9 mouse cellular contexts compared by ENCODE assay signal in genomic region chr4:22494924-22495323, GRCm38 (mm10). TPM values are rescaled to one million over a fixed set of nuclear protein-coding genes. Genes with fewer than 3 reads are reported as not detected.
A peak's percentile ranks its signal among the peaks of the same experiment; 100 is the strongest.
DNase-seq lines count a peak whose midpoint lies in the region; ATAC-seq and TF ChIP-seq lines count a peak whose summit lies in the region.
"Had no signal": no experiment of that assay in that cellular context is flagged by ENCODE, and none has a peak within 500 bp of the region (broad histone marks: within the 10 kb centered on the region; RNA-seq: fewer than 3 reads in every experiment).

No protein-coding gene starts in this region.

- no peaks in the 10 kb centered on the region for H3K9me3 ChIP-seq in heart, embryonic 15.5 days (replicated peaks)
- no peaks in the 10 kb centered on the region for H3K9me3 ChIP-seq in hindbrain, postnatal 0 days (ENCODE audit: low read length)
- H3K9me3 ChIP-seq in liver, embryonic 14.5 days (ENCODE audit: control insufficient read depth, low read length): no peaks in the 10 kb centered on the region
- H3K9me3 ChIP-seq in stomach, embryonic 15.5 days: no peaks in the 10 kb centered on the region

- 0% methylated on average over 20 of the region's 20 CpGs for WGBS in heart, embryonic 15.5 days
- 0% methylated on average over 20 of the region's 20 CpGs for WGBS in hindbrain, postnatal 0 days
- WGBS in liver, embryonic 14.5 days (ENCODE audit: insufficient replicate concordance): 1% methylated on average over 20 of the region's 20 CpGs
- under 1% methylated on average over 20 of the region's 20 CpGs for WGBS in stomach, embryonic 15.5 days

- H3K27me3 ChIP-seq in heart, embryonic 15.5 days: peaks cover 93% of the 10 kb centered on the region
- H3K27me3 ChIP-seq in hindbrain, postnatal 0 days (ENCODE audit: insufficient read depth, low read length): peaks cover 4% of the 10 kb centered on the region; the same call in 1 of the 2 replicates
- H3K27me3 ChIP-seq in liver, embryonic 14.5 days (ENCODE audit: control insufficient read depth, insufficient read depth, low read length): peaks cover 84% of the 10 kb centered on the region
- H3K27me3 ChIP-seq in stomach, embryonic 15.5 days (replicated peaks): peaks cover 79% of the 10 kb centered on the region

- H3K4me3 ChIP-seq in heart, embryonic 15.5 days: peak overlapping the region; percentile 20
- H3K4me3 ChIP-seq in hindbrain, postnatal 0 days (ENCODE audit: low read length): peak overlapping the region; percentile 50
- H3K4me3 ChIP-seq in liver, embryonic 14.5 days (ENCODE audit: insufficient read depth in 1 of 2, low read depth in 2 of 2, low read length in 2 of 2): no peak overlapping the region
- H3K4me3 ChIP-seq in stomach, embryonic 15.5 days (replicated peaks): 0 out of 2 replicates have a peak overlapping the region, but pooled peaks have one; percentile 8

- no peak for DNase-seq in heart, postnatal 10 days
- DNase-seq in embryo, embryonic 10 days (ENCODE audit: low spot score): peak; percentile 88
- DNase-seq in hindbrain, postnatal 0 days (ENCODE audit: low spot score): peak; percentile 89
- no peak for DNase-seq in liver, embryonic 14.5 days (ENCODE audit: low read depth in 3 of 3, low spot score in 3 of 3)
- no peak for DNase-seq in spleen, adult 12 weeks (ENCODE audit: low spot score)
- DNase-seq in adrenal gland, postnatal 4 days (ENCODE audit: low spot score in 2 of 2): no peak

- no peak for TF ChIP-seq CTCF in hindbrain, postnatal 0 days (IDR thresholded peaks at IDR 0.05; ENCODE audit: low read depth)
- no peak for TF ChIP-seq CTCF in liver, embryonic 14.5 days (IDR thresholded peaks at IDR 0.05; ENCODE audit: low read depth)

- no peak overlapping the region for H3K9ac ChIP-seq in heart, embryonic 15.5 days
- peak overlapping the region; percentile 48 for H3K9ac ChIP-seq in hindbrain, postnatal 0 days (replicated peaks; ENCODE audit: low read length)
- no peak overlapping the region for H3K9ac ChIP-seq in liver, embryonic 14.5 days (replicated peaks)
- no peak overlapping the region for H3K9ac ChIP-seq in stomach, embryonic 15.5 days

- no peak for ATAC-seq in heart, embryonic 15.5 days (replicated peaks; ENCODE audit: insufficient number of reproducible peaks, insufficient read depth, low FRiP score, low read depth)
- peak; percentile 66 for ATAC-seq in hindbrain, postnatal 0 days
- ATAC-seq in liver, embryonic 14.5 days (ENCODE audit: insufficient read depth): no peak
- ATAC-seq in stomach, embryonic 15.5 days (ENCODE audit: insufficient read depth, low FRiP score, low read depth): no peak; the same call in 1 of the 2 replicates
- ATAC-seq: Patski had no signal

- no peak for TF ChIP-seq EP300 in liver, embryonic 14.5 days (IDR thresholded peaks at IDR 0.05; ENCODE audit: low read depth)

- intact Hi-C loops in heart, postnatal 10 days (cut with DNase I): loop anchor here (10.0 kb wide), 1 partner anchor 480 kb away; no protein-coding TSS in a partner anchor

- H3K4me2 ChIP-seq in heart, embryonic 15.5 days: peak overlapping the region; percentile 24
- peak overlapping the region; percentile 73 for H3K4me2 ChIP-seq in hindbrain, postnatal 0 days (ENCODE audit: low read depth, low read length)
- peak overlapping the region; percentile 22; the same call in 1 of the 2 replicates for H3K4me2 ChIP-seq in liver, embryonic 14.5 days (ENCODE audit: low read depth)
- H3K4me2 ChIP-seq in stomach, embryonic 15.5 days: 0 out of 2 replicates have a peak overlapping the region, but pooled peaks have one; percentile 29

- no peak overlapping the region for H3K27ac ChIP-seq in heart, embryonic 15.5 days
- H3K27ac ChIP-seq in hindbrain, postnatal 0 days: peak overlapping the region; percentile 86
- no peak overlapping the region for H3K27ac ChIP-seq in liver, embryonic 14.5 days
- no peak overlapping the region for H3K27ac ChIP-seq in stomach, embryonic 15.5 days

- no peaks in the 10 kb centered on the region for H3K36me3 ChIP-seq in heart, embryonic 15.5 days
- H3K36me3 ChIP-seq in hindbrain, postnatal 0 days (ENCODE audit: insufficient read depth, low read length): no peaks in the 10 kb centered on the region
- H3K36me3 ChIP-seq in liver, embryonic 14.5 days (replicated peaks; ENCODE audit: control insufficient read depth, insufficient read depth, low read depth): no peaks in the 10 kb centered on the region
- no peaks in the 10 kb centered on the region for H3K36me3 ChIP-seq in stomach, embryonic 15.5 days

- H3K4me1 ChIP-seq in heart, embryonic 15.5 days (replicated peaks): peaks cover 34% of the 10 kb centered on the region
- H3K4me1 ChIP-seq in hindbrain, postnatal 0 days (ENCODE audit: insufficient read depth, low read length): 0 out of 2 replicates have a peak, but pooled peaks cover 3% of the 10 kb centered on the region
- no peaks in the 10 kb centered on the region for H3K4me1 ChIP-seq in liver, embryonic 14.5 days (replicated peaks; ENCODE audit: control insufficient read depth in 2 of 2, insufficient read depth in 2 of 2, low read length in 1 of 2)
- peaks cover 13% of the 10 kb centered on the region for H3K4me1 ChIP-seq in stomach, embryonic 15.5 days

RNA-seq across cellular contexts. Expression of gene Pou3f2, which starts 6.8 kb away (rescaled TPM):
- polyA plus RNA-seq in heart, embryonic 15.5 days (2015; fragmentation: Nextera tagmentation; extraction: Ambion mirVana): 0.05 and 0.09 TPM in 2 replicates
- not detected for total RNA-seq in heart, postnatal 10 days (2021)
- total RNA-seq in hindbrain, postnatal 0 days (2014; rRNA removed): 17.9 and 19.4 TPM in 2 replicates
- 13.8 and 14.6 TPM in 2 replicates for polyA plus RNA-seq in hindbrain, postnatal 0 days (2015; fragmentation: Nextera tagmentation; extraction: Ambion mirVana)
- 0.03 TPM in 1 of 2 replicates, not detected in the other for polyA plus RNA-seq in liver, embryonic 14.5 days (2012; rRNA removed)
- not detected in 2 replicates for polyA plus RNA-seq in liver, embryonic 14.5 days (2014; fragmentation: Nextera tagmentation; extraction: Ambion mirVana)
- polyA plus RNA-seq in stomach, embryonic 15.5 days (2015; fragmentation: Nextera tagmentation; extraction: Ambion mirVana): 0.03 and 0.12 TPM in 2 replicates
- under 1 TPM; 0.34 to 0.51 TPM for total RNA-seq in adrenal gland, postnatal 4 days (2021)
- polyA plus RNA-seq: Patski had no signal

Comparison
In these comparisons a context has a peak if more than half of its experiments do, and no peak if none do; other contexts are left out.
1. H3K4me2 ChIP-seq: peak in every context shown above with its lines; median percentile 73 in hindbrain, postnatal 0 days; 29 in stomach, embryonic 15.5 days; 24 in heart, embryonic 15.5 days; 22 in liver, embryonic 14.5 days.
2. H3K4me3 ChIP-seq: peak in heart, embryonic 15.5 days (single experiment), hindbrain, postnatal 0 days (single experiment) and stomach, embryonic 15.5 days (single experiment); none in liver, embryonic 14.5 days (0 of 2).
3. DNase-seq: peak in embryo, embryonic 10 days (single experiment) and hindbrain, postnatal 0 days (single experiment); none in heart, postnatal 10 days (0 of 2), liver, embryonic 14.5 days (0 of 3), spleen, adult 12 weeks (single experiment) and adrenal gland, postnatal 4 days (0 of 2).
4. RNA of gene Pou3f2, which starts 6.8 kb away (polyA plus RNA-seq): 13.8 to 14.6 TPM in hindbrain, postnatal 0 days; 0.03 to 0.12 TPM in stomach, embryonic 15.5 days, 0.05 to 0.09 TPM in heart, embryonic 15.5 days and 0.03 TPM in liver, embryonic 14.5 days; every median in the first group is over 10 times any median in the second.